In the genomic region with DNA sequence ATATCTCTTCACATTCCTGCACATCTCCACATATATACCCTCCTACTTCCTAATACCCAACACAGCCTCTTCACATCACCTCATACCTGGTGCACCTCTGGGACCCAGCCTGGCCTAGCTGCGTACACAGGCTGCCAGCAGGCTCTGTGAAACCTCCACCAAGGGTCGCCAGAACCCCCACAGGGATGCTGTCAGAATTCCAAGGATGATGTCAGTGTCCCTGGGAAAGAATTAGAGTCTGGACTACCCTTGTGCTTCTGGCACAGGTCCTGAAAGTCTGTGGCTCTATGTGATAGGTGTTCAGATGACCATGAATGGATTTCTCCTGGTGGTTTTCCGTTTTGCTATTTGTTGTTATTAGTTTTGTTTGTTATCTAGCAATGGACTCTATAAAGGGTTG, we compare ENCODE assay signal across 20 mouse cellular contexts. TPM values are rescaled to one million over a fixed set of nuclear protein-coding genes. Genes with fewer than 3 reads are reported as not detected.
DNase-seq lines count a peak whose midpoint lies in the region; ATAC-seq lines count a peak whose summit lies in the region.
"Had no signal": no experiment of that assay in that cellular context is flagged by ENCODE, and none has a peak within 500 bp of the region (broad histone marks: within the 10 kb centered on the region; RNA-seq: fewer than 3 reads in every experiment).

No protein-coding gene starts in this region.

- peak; percentile 62 to 66 for DNase-seq in cerebellum, postnatal 10 days
- DNase-seq in cerebellum, postnatal 14 days = peak; percentile 35 to 67
- DNase-seq in cerebellum, adult 11-12 months = no peak
- peak; percentile 28 for DNase-seq in left cerebral cortex, postnatal 4 days
- DNase-seq in left cerebral cortex, postnatal 36 days (ENCODE audit: low spot score in 2 of 2) = no peak
- DNase-seq: adrenal gland, adult 2 months; adrenal gland, adult 8-10 months; adrenal gland, postnatal 10 days; adrenal gland, postnatal 14 days; adrenal gland, postnatal 25 days; adrenal gland, postnatal 36 days; B cell, adult 2 months; cerebellum, adult 11 months; cerebellum, adult 18-20 months; cerebellum, adult 8-10 months had no signal

- ATAC-seq in cerebellum, adult (ENCODE audit: insufficient number of reproducible peaks, low FRiP score, low TSS enrichment) = no peak; the same call in 1 of the 2 replicates
- ATAC-seq: activated CD4-positive, CD25-positive, alpha-beta regulatory T cell, adult 4 months; CD4-positive, CD25-positive, alpha-beta regulatory T cell, adult 4 months; Patski had no signal

- intact Hi-C loops in left cerebral cortex, postnatal 4 days (cut with DNase I) = no loop called here
- intact Hi-C loops in left cerebral cortex, postnatal 36 days (cut with DNase I) = no loop called here

RNA-seq across cellular contexts. Expression of gene Rhobtb1, which starts 22.7 kb away (rescaled TPM):
- total RNA-seq in left cerebral cortex, postnatal 4 days (2021) = 10 to 100 TPM; 24.5 to 24.6 TPM
- 1 to 10 TPM; 4.7 to 9.3 TPM for total RNA-seq in left cerebral cortex, postnatal 36 days (2021)
- total RNA-seq: MEL had no signal

Comparison
In these comparisons a context has a peak if more than half of its experiments do, and no peak if none do; other contexts are left out.
1. DNase-seq: peak in cerebellum, postnatal 10 days (2 of 2), cerebellum, postnatal 14 days (2 of 2) and left cerebral cortex, postnatal 4 days (single experiment); none in cerebellum, adult 11-12 months (single experiment) and left cerebral cortex, postnatal 36 days (0 of 2).